Comparison of ENCODE assay signal across 9 mouse cellular contexts in genomic region chr2:102864695-102865353, GRCm38 (mm10).
"Had no signal": no experiment of that assay in that cellular context is flagged by ENCODE, and none has a peak within 500 bp of the region (broad histone marks: within the 10 kb centered on the region; RNA-seq: fewer than 3 reads in every experiment).

No protein-coding gene starts in this region.

- H3K27ac ChIP-seq: limb, embryonic 15.5 days; liver, embryonic 14.5 days; midbrain, embryonic 10.5 days; midbrain, embryonic 15.5 days; neural tube, embryonic 12.5 days had no signal

- H3K4me1 ChIP-seq: limb, embryonic 15.5 days; midbrain, embryonic 15.5 days; neural tube, embryonic 12.5 days had no signal

- H3K4me3 ChIP-seq: limb, embryonic 15.5 days; midbrain, embryonic 10.5 days; midbrain, embryonic 15.5 days; neural tube, embryonic 12.5 days had no signal

- H3K9me3 ChIP-seq: limb, embryonic 15.5 days; midbrain, embryonic 10.5 days; midbrain, embryonic 15.5 days; neural tube, embryonic 12.5 days had no signal

- H3K4me2 ChIP-seq: limb, embryonic 15.5 days; midbrain, embryonic 15.5 days; neural tube, embryonic 12.5 days had no signal

- H3K27me3 ChIP-seq: limb, embryonic 15.5 days; midbrain, embryonic 15.5 days; neural tube, embryonic 12.5 days had no signal

- DNase-seq: kidney, adult 8-10 months; kidney, postnatal 25 days; lung, adult 18-20 months; thymus, adult 18-20 months had no signal

- H3K36me3 ChIP-seq: midbrain, embryonic 10.5 days; midbrain, embryonic 15.5 days; neural tube, embryonic 12.5 days had no signal

- H3K9ac ChIP-seq: limb, embryonic 15.5 days; liver, embryonic 14.5 days; midbrain, embryonic 15.5 days; neural tube, embryonic 12.5 days had no signal

- ATAC-seq: midbrain, embryonic 15.5 days had no signal
